Mouse (Mus musculus) olfactory bulb, adult 2 months (tissue): ENCODE measurements around the gene Xrcc3. TPM values are rescaled to one million over a fixed set of nuclear protein-coding genes. Genes with fewer than 3 reads are reported as not detected.

Experiments used
- H3K27ac ChIP-seq: fragments of 200-500 bp; 2 replicates; pipeline ENCODE4 v1.5.1; 2012; ENCODE audit warnings: low read depth, low read length; ENCODE audit not compliant: insufficient read depth
- H3K4me1 ChIP-seq: fragments of 200-500 bp; 2 replicates; pipeline ENCODE4 v1.6.1; 2012; ENCODE audit warnings: low read length; ENCODE audit not compliant: control insufficient read depth, insufficient read depth
- H3K4me3 ChIP-seq: fragments of 200-500 bp; 2 replicates; pipeline ENCODE4 v1.5.1; 2012; ENCODE audit warnings: mild to moderate bottlenecking, low read depth, low read length, moderate library complexity; ENCODE audit not compliant: insufficient read depth
- CTCF ChIP-seq: fragments of 200-500 bp; IDR thresholded peaks from 2 replicates; pipeline ENCODE4 v1.5.1; 2012; ENCODE audit warnings: low read depth, mild to moderate bottlenecking, low read length, moderate library complexity; ENCODE audit not compliant: insufficient read depth
- POLR2A ChIP-seq: fragments of 200-500 bp; IDR thresholded peaks from 2 replicates; pipeline ENCODE4 v1.6.1; 2012; ENCODE audit warnings: mild to moderate bottlenecking, low read depth, low read length, moderate library complexity; ENCODE audit not compliant: insufficient read depth
- WGBS: fragments of 180-500 bp; shearing (Covaris S2); methylation state at CpG from one replicate; pipeline ENCODE4 v1.1.7; 2018; 5-methylcytosine and 5-hydroxymethylcytosine counted together
- polyA plus RNA-seq: library from polyadenylated mRNA; stranded (reverse); fragments of >200 nt; gene quantifications from 2 replicates; pipeline ENCODE4 v1.2.4, GENCODE M21; 2012; ENCODE audit warnings: low replicate concordance; ENCODE audit not compliant: missing spikeins, insufficient read depth, insufficient read length

Xrcc3 gene
- polyA plus RNA-seq, 1 experiment: not detected

GRCm38 (mm10) chr12:111843470-111843869 is 29.8 kb upstream of the Xrcc3 start:
- TF ChIP-seq CTCF (no peak), POLR2A (no peak)
- Histone ChIP-seq H3K4me1 (peaks cover 3% of the 10 kb centered on the region; the same call in 1 of the 2 replicates), H3K4me3 (no peak overlapping the region), H3K27ac (no peak overlapping the region)
- WGBS: 45% methylated on average over 2 of the region's 2 CpGs

DNA sequence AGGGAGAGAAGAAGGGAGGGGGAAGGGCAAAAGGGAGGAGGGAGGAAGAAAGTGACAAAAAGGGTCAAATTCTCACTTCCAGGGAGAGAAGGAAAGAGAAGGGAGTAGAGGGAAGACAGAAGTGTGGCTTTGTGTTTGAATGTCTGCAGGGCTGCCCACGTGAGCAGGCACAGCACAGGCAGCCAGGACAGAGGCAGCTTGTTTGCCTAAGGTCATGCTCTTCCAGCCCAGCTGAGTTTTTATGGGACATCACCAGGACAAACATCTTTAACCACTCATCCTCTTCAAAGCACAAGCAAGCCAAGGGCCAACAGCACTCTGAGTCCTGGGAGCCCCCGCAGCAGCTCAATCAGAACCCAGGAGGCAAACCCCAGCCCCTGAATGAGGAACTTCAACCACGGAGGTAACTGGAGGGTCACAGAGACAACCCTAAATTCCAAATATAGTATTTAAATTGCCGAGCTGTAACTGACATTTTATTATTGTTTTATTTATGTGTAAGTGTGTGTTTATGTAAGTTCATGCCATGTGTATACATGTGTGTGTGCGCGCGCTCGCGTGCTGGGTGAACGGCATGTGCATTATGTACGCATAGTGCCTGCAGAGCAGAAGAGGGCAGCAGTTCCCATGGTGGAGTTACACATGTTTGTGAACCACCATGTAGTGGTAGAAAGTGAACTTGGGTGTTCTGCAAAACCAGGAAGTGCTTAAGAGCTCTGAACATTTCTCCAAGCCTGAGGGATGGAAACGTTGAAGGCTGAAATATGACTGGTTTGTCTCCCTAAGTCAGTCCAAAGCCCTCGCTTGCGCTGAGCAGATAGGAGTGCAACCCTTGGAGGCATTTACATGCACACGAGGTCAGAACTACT is 29.1 kb upstream of the Xrcc3 start:
- no peak overlapping the region for H3K27ac ChIP-seq
- H3K4me1 ChIP-seq: peaks cover 3% of the 10 kb centered on the region; the same call in 1 of the 2 replicates
- no peak for TF ChIP-seq POLR2A
- TF ChIP-seq CTCF: no peak
- no peak overlapping the region for H3K4me3 ChIP-seq
- 83% methylated on average over 15 of the region's 15 CpGs for WGBS

GRCm38 (mm10) chr12:111833457-111833856 is 19.8 kb upstream of the Xrcc3 start:
- no peak overlapping the region for H3K27ac ChIP-seq
- WGBS: 88% methylated on average over 10 of the region's 10 CpGs
- no peaks in the 10 kb centered on the region; the same call in 1 of the 2 replicates for H3K4me1 ChIP-seq
- TF ChIP-seq CTCF (no peak), POLR2A (no peak)
- no peak overlapping the region for H3K4me3 ChIP-seq

GRCm38 (mm10) chr12:111832643-111833042 is 19.0 kb upstream of the Xrcc3 start:
- WGBS: 53% methylated on average over 5 of the region's 5 CpGs
- H3K4me1 ChIP-seq: no peaks in the 10 kb centered on the region; the same call in 1 of the 2 replicates
- TF ChIP-seq POLR2A (no peak), CTCF (no peak)

DNA sequence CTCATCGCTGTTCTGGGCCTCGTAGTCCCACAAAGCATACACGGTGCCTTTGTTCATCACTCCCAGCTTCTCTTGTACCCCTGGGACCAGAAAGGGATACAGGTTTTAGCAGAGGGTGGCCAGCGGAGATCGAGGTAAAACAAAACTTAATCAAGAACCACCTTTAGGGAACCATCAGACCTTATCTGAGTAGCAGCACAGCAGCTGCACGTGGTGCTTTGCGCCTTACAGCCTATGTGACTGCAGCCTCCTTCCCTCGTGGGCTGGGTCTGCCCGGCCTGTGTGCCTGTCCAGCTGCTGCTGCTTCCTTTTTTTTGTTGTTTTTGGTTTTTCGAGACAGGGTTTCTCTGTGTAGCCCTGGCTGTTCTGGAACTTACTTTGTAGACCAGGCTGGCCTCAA is 16.7 kb upstream of the Xrcc3 start:
- no peak overlapping the region for H3K27ac ChIP-seq
- H3K4me1 ChIP-seq: no peaks in the 10 kb centered on the region; the same call in 1 of the 2 replicates
- H3K4me3 ChIP-seq: no peak overlapping the region
- 86% methylated on average over 10 of the region's 10 CpGs for WGBS
- TF ChIP-seq CTCF (no peak), POLR2A (no peak)

More at GRCm38 (mm10) chr12:111832643-111833042, 19.0 kb upstream of the Xrcc3 start:
- Histone ChIP-seq H3K4me3 (no peak overlapping the region), H3K27ac (no peak overlapping the region)

- no peak overlapping the region for H3K27ac ChIP-seq
- WGBS: 69% methylated on average over 9 of the region's 9 CpGs
- TF ChIP-seq POLR2A (no peak), CTCF (no peak)
- no peaks in the 10 kb centered on the region; the same call in 1 of the 2 replicates for H3K4me1 ChIP-seq
- no peak overlapping the region for H3K4me3 ChIP-seq
These were observed 16.3 kb upstream of the Xrcc3 start for GRCm38 (mm10) chr12:111829954-111830353.

DNA sequence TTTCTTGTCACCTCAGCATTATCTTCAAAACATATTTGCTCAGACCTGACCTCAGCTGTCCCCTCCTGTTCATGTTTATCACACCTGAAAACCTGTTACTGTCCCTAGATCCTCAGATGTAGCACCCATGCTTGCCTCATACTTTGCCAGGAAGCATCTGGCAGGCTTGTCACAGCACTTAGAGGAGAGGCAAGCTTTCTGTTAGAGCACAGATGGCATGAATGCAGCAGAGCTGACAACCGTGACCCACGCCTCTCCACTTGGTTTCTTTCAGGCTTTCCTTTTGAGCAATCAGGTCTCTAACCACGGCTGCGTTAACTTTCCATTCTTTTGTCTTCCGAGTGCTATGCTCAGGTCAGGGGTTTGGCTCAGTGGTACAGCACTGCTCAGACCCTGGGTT is 15.8 kb upstream of the Xrcc3 start:
- Histone ChIP-seq H3K27ac (no peak overlapping the region), H3K4me1 (no peaks in the 10 kb centered on the region; the same call in 1 of the 2 replicates), H3K4me3 (no peak overlapping the region)
- 60% methylated on average over 5 of the region's 5 CpGs for WGBS
- TF ChIP-seq POLR2A: no peak
- no peak for TF ChIP-seq CTCF

GRCm38 (mm10) chr12:111827556-111827955 is 13.9 kb upstream of the Xrcc3 start:
- TF ChIP-seq CTCF: no peak
- no peak for TF ChIP-seq POLR2A
- 92% methylated on average over 12 of the region's 12 CpGs for WGBS
- Histone ChIP-seq H3K4me1 (no peaks in the 10 kb centered on the region), H3K27ac (no peak overlapping the region), H3K4me3 (no peak overlapping the region)

GRCm38 (mm10) chr12:111821931-111822330 is 8.3 kb upstream of the Xrcc3 start:
- Histone ChIP-seq H3K27ac (no peak overlapping the region), H3K4me1 (peaks cover 15% of the 10 kb centered on the region), H3K4me3 (no peak overlapping the region)
- 55% methylated on average over 4 of the region's 4 CpGs for WGBS
- TF ChIP-seq CTCF (no peak), POLR2A (no peak)
